Mouse (Mus musculus) gastrocnemius, adult 18-20 months (tissue): Measurements from ENCODE around the gene Gm20850. TPM values are rescaled to one million over a fixed set of nuclear protein-coding genes. Genes with fewer than 3 reads are reported as not detected.
"Not testable (repeated sequence)": the region's sequence is repeated elsewhere in the genome, so short reads cannot be mapped to it uniquely, and the experiment has no call there.

Source experiments
- DNase-seq: peaks from one replicate; pipeline ENCODE4 v3.0.0; 2021; ENCODE audit warnings: low spot score
- long read RNA-seq, 2 experiments: library from polyadenylated mRNA; stranded (forward); transcript quantifications; one replicate each; pipeline ENCODE4 v2.0.0; 2021
- total RNA-seq, 2 experiments: library from RNA; stranded (reverse); gene quantifications; 2 replicates each; pipeline ENCODE4 v1.2.3; 2021

Gene Gm20850
- not detected for total RNA-seq
- long read RNA-seq, experiment 1 = 0 reads
- long read RNA-seq, experiment 2 = 0 reads

GRCm38 (mm10) chrY:75715022-75715421 is at the start of gene Gm20850:
Gene Gm20850 (plus strand): TSS chrY:75715322.
- not testable (repeated sequence) for DNase-seq
